Mouse (Mus musculus) liver, postnatal 0 days (tissue): Measurements from ENCODE around the gene Clpx.

Source experiments
- CTCF ChIP-seq: sonication (generic); IDR thresholded peaks from 2 replicates; pipeline ENCODE4 v1.5.1; 2016; ENCODE audit warnings: antibody characterized with exemption, low read depth
- EP300 ChIP-seq: IDR thresholded peaks from 2 replicates; pipeline ENCODE4 v1.6.1; 2016; ENCODE audit warnings: antibody characterized with exemption, low read depth, mild to moderate bottlenecking

DNA sequence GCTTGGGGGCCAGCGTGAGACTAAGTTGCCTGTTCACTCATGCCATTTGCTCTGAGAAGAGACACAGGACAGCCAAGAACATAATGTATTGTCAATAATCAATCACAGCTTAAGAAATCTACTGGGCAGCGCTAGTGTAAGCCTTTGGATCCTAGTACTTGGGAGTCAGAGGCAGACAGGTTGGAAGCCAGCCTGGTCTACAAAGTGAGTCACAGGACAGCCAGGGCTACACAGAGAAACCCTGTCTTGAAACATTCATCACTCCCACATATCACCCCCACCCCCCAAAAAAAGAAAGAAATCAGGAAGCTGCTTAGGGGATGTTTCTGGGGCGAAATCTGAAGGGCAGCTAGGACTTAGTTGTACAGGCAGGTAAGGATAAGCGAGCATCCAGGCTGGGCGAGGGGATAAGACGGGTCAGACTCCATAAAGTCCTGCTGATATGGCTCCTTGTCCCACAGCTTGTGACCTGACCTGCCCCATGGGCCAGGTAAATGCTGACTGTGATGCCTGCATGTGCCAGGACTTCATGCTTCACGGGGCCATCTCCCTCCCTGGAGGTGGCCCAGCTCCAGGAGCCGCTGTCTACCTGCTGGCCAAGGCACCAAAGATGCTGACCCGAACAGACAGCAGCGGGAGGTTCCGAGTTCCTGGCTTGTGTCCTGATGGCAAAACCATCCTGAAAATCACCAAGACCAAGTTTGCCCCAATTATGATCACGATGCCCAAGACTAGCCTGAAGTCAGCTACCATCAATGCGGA lies 20.8 kb upstream of the Clpx start:
- no peak for TF ChIP-seq CTCF
- no peak for TF ChIP-seq EP300
